Mouse (Mus musculus): ENCODE measurements around the gene Arid1b. TPM values are rescaled to one million over a fixed set of nuclear protein-coding genes. Genes with fewer than 3 reads are reported as not detected.
A peak's percentile ranks its signal among the peaks of the same experiment; 100 is the strongest.
"Not testable (repeated sequence)": the region's sequence is repeated elsewhere in the genome, so short reads cannot be mapped to it uniquely, and the experiment has no call there.

Arid1b gene
- polyA plus RNA-seq, 1 experiment from 2014 or later = 9.6 TPM

- not testable (repeated sequence) for ATAC-seq; H3K9me3 ChIP-seq (ENCODE audit: control insufficient read depth, low read length); H3K27ac ChIP-seq (ENCODE audit: low read depth, low read length); H3K9ac ChIP-seq (ENCODE audit: low read depth, low read length); H3K27me3 ChIP-seq (replicated peaks; ENCODE audit: control insufficient read depth, insufficient read depth, low read length); H3K4me2 ChIP-seq (ENCODE audit: low read length); H3K4me3 ChIP-seq (ENCODE audit: low read length); H3K36me3 ChIP-seq (ENCODE audit: control insufficient read depth, insufficient read depth, low read length)
- WGBS = 78% methylated on average over 5 of the region's 5 CpGs
- H3K4me1 ChIP-seq (ENCODE audit: control insufficient read depth, insufficient read depth, low read depth, low read length) = peaks cover 22% of the 10 kb centered on the region
These were observed 116.8 kb downstream of the Arid1b start for GRCm38 (mm10) chr17:5110981-5111380.

GRCm38 (mm10) chr17:5112116-5112515 is 118.0 kb downstream of the Arid1b start:
- no peak for ATAC-seq

DNA sequence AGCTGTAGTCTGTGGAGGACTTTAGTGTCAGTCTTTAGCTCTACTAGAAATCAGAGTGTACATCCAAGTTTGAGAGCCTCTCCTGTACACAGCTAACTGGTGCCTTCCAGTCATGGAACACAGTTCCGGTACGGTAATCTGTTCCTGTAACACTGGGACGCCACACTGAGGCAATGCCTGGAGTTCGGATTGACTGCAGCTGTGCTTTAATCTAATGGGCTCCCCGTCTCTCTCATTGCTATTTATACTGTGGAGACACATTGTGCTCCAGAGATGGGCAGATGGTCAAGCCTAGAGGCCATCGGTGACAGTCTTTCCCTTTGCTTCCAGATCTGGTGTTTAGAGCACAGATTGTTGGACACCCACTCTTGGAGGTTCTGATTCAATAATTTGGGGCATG is 121.8 kb downstream of the Arid1b start:
- ATAC-seq = 0 out of 2 replicates have a peak, but pooled peaks have one; percentile 31
- no peak overlapping the region for H3K4me2 ChIP-seq (ENCODE audit: low read length)
- H3K27ac ChIP-seq (ENCODE audit: low read depth, low read length) = no peak overlapping the region
- no peaks in the 10 kb centered on the region for H3K36me3 ChIP-seq (ENCODE audit: control insufficient read depth, insufficient read depth, low read length)
- WGBS = 69% methylated on average over 6 of the region's 6 CpGs
- peaks cover 7% of the 10 kb centered on the region; the same call in 1 of the 2 replicates for H3K4me1 ChIP-seq (ENCODE audit: control insufficient read depth, insufficient read depth, low read depth, low read length)
- H3K27me3 ChIP-seq (replicated peaks; ENCODE audit: control insufficient read depth, insufficient read depth, low read length) = no peaks in the 10 kb centered on the region
- no peak overlapping the region for H3K9ac ChIP-seq (ENCODE audit: low read depth, low read length)
- no peak overlapping the region for H3K4me3 ChIP-seq (ENCODE audit: low read length)
- H3K9me3 ChIP-seq (ENCODE audit: control insufficient read depth, low read length) = no peaks in the 10 kb centered on the region

More at GRCm38 (mm10) chr17:5112116-5112515, 118.0 kb downstream of the Arid1b start:
- 91% methylated on average over 4 of the region's 4 CpGs for WGBS
- Histone ChIP-seq H3K9me3 (ENCODE audit: control insufficient read depth, low read length) (no peaks in the 10 kb centered on the region), H3K4me1 (ENCODE audit: control insufficient read depth, insufficient read depth, low read depth, low read length) (peaks cover 11% of the 10 kb centered on the region), H3K27ac (ENCODE audit: low read depth, low read length) (no peak overlapping the region), H3K4me2 (ENCODE audit: low read length) (no peak overlapping the region), H3K4me3 (ENCODE audit: low read length) (no peak overlapping the region), H3K9ac (ENCODE audit: low read depth, low read length) (no peak overlapping the region), H3K27me3 (replicated peaks; ENCODE audit: control insufficient read depth, insufficient read depth, low read length) (no peaks in the 10 kb centered on the region), H3K36me3 (ENCODE audit: control insufficient read depth, insufficient read depth, low read length) (no peaks in the 10 kb centered on the region)

GRCm38 (mm10) chr17:5116990-5117389 is 122.9 kb downstream of the Arid1b start:
- H3K27me3 ChIP-seq (replicated peaks; ENCODE audit: control insufficient read depth, insufficient read depth, low read length) = no peaks in the 10 kb centered on the region
- WGBS = 70% methylated on average over 2 of the region's 2 CpGs

DNA sequence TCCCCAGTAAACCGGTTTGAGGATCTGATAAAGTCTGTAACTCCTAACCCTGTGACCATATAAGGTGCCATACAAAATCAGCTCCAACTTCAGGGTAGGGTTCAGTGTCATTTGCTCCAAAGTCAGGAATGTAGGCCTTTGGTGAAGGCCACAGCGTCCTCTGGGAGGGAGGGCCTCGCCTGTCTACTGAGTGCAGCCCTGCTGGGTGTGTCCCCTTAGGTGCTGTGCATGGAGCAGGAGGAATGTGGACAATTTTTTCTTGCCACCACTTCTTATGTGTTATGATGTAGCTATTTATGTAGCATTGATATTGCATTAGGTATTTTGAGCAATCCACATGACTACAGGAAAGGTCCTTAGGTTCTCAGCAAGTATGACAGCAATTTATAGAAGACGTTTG is 124.0 kb downstream of the Arid1b start:
- 87% methylated on average over 4 of the region's 4 CpGs for WGBS
- no peak overlapping the region for H3K4me3 ChIP-seq (ENCODE audit: low read length)
- H3K9ac ChIP-seq (ENCODE audit: low read depth, low read length) = no peak overlapping the region
- H3K27me3 ChIP-seq (replicated peaks; ENCODE audit: control insufficient read depth, insufficient read depth, low read length) = no peaks in the 10 kb centered on the region
- no peaks in the 10 kb centered on the region for H3K9me3 ChIP-seq (ENCODE audit: control insufficient read depth, low read length)
- H3K27ac ChIP-seq (ENCODE audit: low read depth, low read length) = no peak overlapping the region
- no peak overlapping the region for H3K4me2 ChIP-seq (ENCODE audit: low read length)
- ATAC-seq = no peak
- peaks cover 10% of the 10 kb centered on the region for H3K4me1 ChIP-seq (ENCODE audit: control insufficient read depth, insufficient read depth, low read depth, low read length)
- no peaks in the 10 kb centered on the region for H3K36me3 ChIP-seq (ENCODE audit: control insufficient read depth, insufficient read depth, low read length)

More at GRCm38 (mm10) chr17:5116990-5117389, 122.9 kb downstream of the Arid1b start:
- Histone ChIP-seq H3K27ac (ENCODE audit: low read depth, low read length) (no peak overlapping the region), H3K4me1 (ENCODE audit: control insufficient read depth, insufficient read depth, low read depth, low read length) (peaks cover 10% of the 10 kb centered on the region), H3K36me3 (ENCODE audit: control insufficient read depth, insufficient read depth, low read length) (no peaks in the 10 kb centered on the region), H3K9ac (ENCODE audit: low read depth, low read length) (no peak overlapping the region), H3K4me3 (ENCODE audit: low read length) (no peak overlapping the region), H3K9me3 (ENCODE audit: control insufficient read depth, low read length) (no peaks in the 10 kb centered on the region), H3K4me2 (ENCODE audit: low read length) (no peak overlapping the region)
- no peak for ATAC-seq

DNA sequence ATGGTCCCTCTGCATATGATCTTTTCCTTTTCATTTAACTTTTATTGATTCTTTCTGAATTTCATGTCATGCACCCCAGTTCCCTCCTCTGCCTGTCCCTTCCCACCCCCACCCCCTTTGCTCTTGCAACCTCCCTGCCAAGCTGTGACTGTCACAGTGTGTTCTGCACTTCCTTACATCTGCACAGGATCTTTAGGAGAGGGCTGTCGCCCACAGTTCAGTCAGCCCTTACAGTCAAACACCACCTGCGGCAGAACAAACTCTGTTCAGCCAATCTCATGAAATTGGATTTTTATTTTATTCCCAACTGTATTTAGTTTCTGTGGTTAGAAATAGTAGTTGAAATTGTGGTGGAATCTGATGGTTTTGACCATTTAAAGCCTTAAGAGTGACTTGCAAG is 130.5 kb downstream of the Arid1b start:
- no peak for ATAC-seq
- no peaks in the 10 kb centered on the region for H3K36me3 ChIP-seq (ENCODE audit: control insufficient read depth, insufficient read depth, low read length)
- H3K9me3 ChIP-seq (ENCODE audit: control insufficient read depth, low read length) = no peaks in the 10 kb centered on the region
- H3K4me1 ChIP-seq (ENCODE audit: control insufficient read depth, insufficient read depth, low read depth, low read length) = peaks cover 12% of the 10 kb centered on the region
- no peaks in the 10 kb centered on the region for H3K27me3 ChIP-seq (replicated peaks; ENCODE audit: control insufficient read depth, insufficient read depth, low read length)
- H3K4me2 ChIP-seq (ENCODE audit: low read length) = no peak overlapping the region
- no peak overlapping the region for H3K4me3 ChIP-seq (ENCODE audit: low read length)
- H3K27ac ChIP-seq (ENCODE audit: low read depth, low read length) = no peak overlapping the region
- WGBS = 64% methylated on average over 2 of the region's 2 CpGs
- H3K9ac ChIP-seq (ENCODE audit: low read depth, low read length) = no peak overlapping the region

- no peak overlapping the region for H3K4me3 ChIP-seq (ENCODE audit: low read length)
These were observed 131.1 kb downstream of the Arid1b start for GRCm38 (mm10) chr17:5125084-5125855.

GRCm38 (mm10) chr17:5125856-5126806 is 132.0 kb downstream of the Arid1b start:
- H3K9me3 ChIP-seq (ENCODE audit: control insufficient read depth, low read length) = no peaks in the 10 kb centered on the region
- 83% methylated on average over 5 of the region's 5 CpGs for WGBS
- H3K4me2 ChIP-seq (ENCODE audit: low read length) = no peak overlapping the region
- H3K4me1 ChIP-seq (ENCODE audit: control insufficient read depth, insufficient read depth, low read depth, low read length) = peaks cover 8% of the 10 kb centered on the region
- H3K27me3 ChIP-seq (replicated peaks; ENCODE audit: control insufficient read depth, insufficient read depth, low read length) = no peaks in the 10 kb centered on the region
- no peak overlapping the region for H3K27ac ChIP-seq (ENCODE audit: low read depth, low read length)
- ATAC-seq = no peak
- H3K9ac ChIP-seq (ENCODE audit: low read depth, low read length) = no peak overlapping the region
- no peaks in the 10 kb centered on the region for H3K36me3 ChIP-seq (ENCODE audit: control insufficient read depth, insufficient read depth, low read length)
- H3K4me3 ChIP-seq (ENCODE audit: low read length) = no peak overlapping the region

More at GRCm38 (mm10) chr17:5125084-5125855, 131.1 kb downstream of the Arid1b start:
- Histone ChIP-seq H3K4me2 (ENCODE audit: low read length) (no peak overlapping the region), H3K4me1 (ENCODE audit: control insufficient read depth, insufficient read depth, low read depth, low read length) (peaks cover 11% of the 10 kb centered on the region), H3K9ac (ENCODE audit: low read depth, low read length) (no peak overlapping the region), H3K27ac (ENCODE audit: low read depth, low read length) (no peak overlapping the region), H3K36me3 (ENCODE audit: control insufficient read depth, insufficient read depth, low read length) (no peaks in the 10 kb centered on the region), H3K27me3 (replicated peaks; ENCODE audit: control insufficient read depth, insufficient read depth, low read length) (no peaks in the 10 kb centered on the region), H3K9me3 (ENCODE audit: control insufficient read depth, low read length) (no peaks in the 10 kb centered on the region)
- 77% methylated on average over 5 of the region's 5 CpGs for WGBS
- ATAC-seq = no peak

DNA sequence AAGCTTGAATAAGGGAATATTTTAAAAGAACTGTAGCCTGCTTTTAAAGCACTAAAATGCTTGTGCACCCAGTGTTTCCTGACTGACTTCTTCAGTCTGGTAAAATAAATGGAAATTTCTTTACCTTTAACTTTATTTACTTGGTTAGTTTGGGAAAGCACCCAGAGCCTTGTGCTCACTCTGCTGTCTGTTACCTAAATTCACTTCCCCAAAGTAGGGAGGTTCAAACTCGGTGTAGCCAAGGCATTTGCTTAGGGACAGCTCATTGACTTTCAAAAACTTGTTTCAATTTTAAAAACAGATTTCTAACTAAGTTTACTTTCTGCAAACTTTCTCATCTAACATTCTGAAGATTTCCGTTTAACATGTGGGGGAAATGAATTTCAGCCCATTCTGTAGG is 135.5 kb downstream of the Arid1b start:
- ATAC-seq = no peak
- no peaks in the 10 kb centered on the region for H3K36me3 ChIP-seq (ENCODE audit: control insufficient read depth, insufficient read depth, low read length)
- 84% methylated on average over 2 of the region's 2 CpGs for WGBS

More for the DNA sequence above, 135.5 kb downstream of the Arid1b start:
- H3K4me1 ChIP-seq (ENCODE audit: control insufficient read depth, insufficient read depth, low read depth, low read length) = peaks cover 4% of the 10 kb centered on the region
- H3K9me3 ChIP-seq (ENCODE audit: control insufficient read depth, low read length) = no peaks in the 10 kb centered on the region
- no peak overlapping the region for H3K27ac ChIP-seq (ENCODE audit: low read depth, low read length)
- no peak overlapping the region for H3K4me3 ChIP-seq (ENCODE audit: low read length)
- H3K27me3 ChIP-seq (replicated peaks; ENCODE audit: control insufficient read depth, insufficient read depth, low read length) = no peaks in the 10 kb centered on the region
- H3K9ac ChIP-seq (ENCODE audit: low read depth, low read length) = no peak overlapping the region
- H3K4me2 ChIP-seq (ENCODE audit: low read length) = no peak overlapping the region

Data from hindbrain, embryonic 16.5 days (tissue).